9 mouse cellular contexts compared by ENCODE assay signal in the genomic region with DNA sequence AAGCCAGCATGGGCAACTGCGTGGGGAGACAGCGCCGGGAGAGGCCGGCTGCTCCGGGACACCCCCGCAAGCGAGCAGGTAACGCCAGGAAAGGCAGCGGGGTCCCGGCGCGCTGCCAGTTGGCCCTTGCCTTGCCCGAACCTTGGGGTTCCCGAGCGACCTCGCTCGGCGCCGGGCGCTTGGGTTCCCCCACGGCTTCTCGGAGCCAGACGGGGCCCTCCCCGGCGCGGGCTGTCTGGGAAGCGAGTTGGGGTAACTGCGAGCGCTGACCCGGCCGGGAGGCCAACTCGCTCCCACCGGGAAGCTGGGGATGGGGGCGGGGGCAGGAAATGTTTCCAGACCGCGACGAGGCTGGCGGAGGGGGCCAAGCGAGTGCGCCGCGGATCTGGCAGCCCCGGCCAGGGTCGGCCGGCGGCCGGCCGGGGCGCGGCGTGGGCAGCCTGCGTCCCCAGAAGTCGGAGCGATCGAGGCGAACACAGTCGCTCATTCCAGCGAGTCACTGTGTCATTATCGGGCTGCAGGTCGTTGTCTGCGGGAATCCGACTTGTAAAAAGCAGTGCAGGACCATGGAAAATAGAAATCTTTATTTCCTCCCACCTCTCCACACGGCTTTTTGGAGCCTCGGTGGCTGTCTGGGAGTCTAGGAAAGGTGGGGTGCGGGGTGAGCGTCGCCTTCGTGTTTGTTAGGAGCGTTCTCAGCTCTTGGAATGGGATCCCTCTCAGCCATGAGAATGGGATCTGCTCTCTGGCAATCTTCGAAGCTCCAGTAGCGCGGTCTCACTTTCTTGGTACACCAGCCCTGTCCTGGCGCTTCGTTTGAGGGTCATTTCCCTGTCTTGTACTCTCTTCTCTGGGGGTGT. TPM values are rescaled to one million over a fixed set of nuclear protein-coding genes. Genes with fewer than 3 reads are reported as not detected.
A peak's percentile ranks its signal among the peaks of the same experiment; 100 is the strongest.
DNase-seq lines count a peak whose midpoint lies in the region; ATAC-seq and TF ChIP-seq lines count a peak whose summit lies in the region.
"Had no signal": no experiment of that assay in that cellular context is flagged by ENCODE, and none has a peak within 500 bp of the region (broad histone marks: within the 10 kb centered on the region; RNA-seq: fewer than 3 reads in every experiment).

No protein-coding gene starts in this region.

- peak; percentile 16 to 23 for DNase-seq in frontal cortex, postnatal 36 days (ENCODE audit: low spot score in 2 of 2)
- DNase-seq in Muller cell, postnatal 12 days (ENCODE audit: inconsistent ontology term): peak; percentile 65
- peak; percentile 33 to 49 for DNase-seq in cerebellum, postnatal 4 days (ENCODE audit: low spot score in 2 of 2)
- DNase-seq in heart, adult 11 months: peak; percentile 94
- peak; percentile 54 for DNase-seq in lung, postnatal 14 days
- DNase-seq in right cerebral cortex, postnatal 10 days (ENCODE audit: low spot score in 2 of 2): peak; percentile 66 to 67

- H3K36me3 ChIP-seq in intestine, postnatal 0 days (ENCODE audit: control insufficient read depth, insufficient read depth): no peaks in the 10 kb centered on the region

- H3K4me1 ChIP-seq in intestine, postnatal 0 days (replicated peaks; ENCODE audit: control insufficient read depth, insufficient read depth, low read length): no peaks in the 10 kb centered on the region

- H3K27me3 ChIP-seq in intestine, postnatal 0 days (replicated peaks; ENCODE audit: control insufficient read depth, insufficient read depth, low read length): no peaks in the 10 kb centered on the region

- peak overlapping the region; percentile 56 for H3K9ac ChIP-seq in intestine, postnatal 0 days (ENCODE audit: low read depth, low read length)

- H3K4me2 ChIP-seq in intestine, postnatal 0 days (replicated peaks; ENCODE audit: low read depth): peak overlapping the region; percentile 96

- H3K4me3 ChIP-seq in intestine, postnatal 0 days (ENCODE audit: low read depth, low read length): peak overlapping the region; percentile 61

- under 1% methylated on average over 71 of the region's 74 CpGs for WGBS in intestine, postnatal 0 days

- no peak for TF ChIP-seq CTCF in intestine, postnatal 0 days (IDR thresholded peaks at IDR 0.05; ENCODE audit: low read depth)

- ATAC-seq in frontal cortex, adult (ENCODE audit: low TSS enrichment): no peak
- no peak for ATAC-seq in intestine, postnatal 0 days

- no peaks in the 10 kb centered on the region for H3K9me3 ChIP-seq in intestine, postnatal 0 days (ENCODE audit: control insufficient read depth)

- H3K27ac ChIP-seq in intestine, postnatal 0 days (ENCODE audit: low read depth, low read length): peak overlapping the region; percentile 65

RNA-seq across cellular contexts. Expression of gene Ubtd1, which starts 0.6 kb away (rescaled TPM):
- polyA plus RNA-seq in intestine, postnatal 0 days (2015; fragmentation: Nextera tagmentation; extraction: Ambion mirVana): 12.0 and 12.5 TPM in 2 replicates

RNA-seq across cellular contexts. Expression of gene Mms19, which starts 1.2 kb away (rescaled TPM):
- polyA plus RNA-seq in intestine, postnatal 0 days (2015; fragmentation: Nextera tagmentation; extraction: Ambion mirVana): 9.6 and 14.1 TPM in 2 replicates

RNA-seq across cellular contexts. Expression of gene Zdhhc16, which starts 48.9 kb away (rescaled TPM):
- 37.7 and 38.4 TPM in 2 replicates for polyA plus RNA-seq in intestine, postnatal 0 days (2015; fragmentation: Nextera tagmentation; extraction: Ambion mirVana)

RNA-seq across cellular contexts. Expression of gene Exosc1, which starts 48.9 kb away (rescaled TPM):
- polyA plus RNA-seq in intestine, postnatal 0 days (2015; fragmentation: Nextera tagmentation; extraction: Ambion mirVana): 32.3 and 33.3 TPM in 2 replicates

RNA-seq across cellular contexts. Expression of gene Ankrd2, which starts 53.6 kb away (rescaled TPM):
- 0.42 TPM in 1 of 2 replicates, not detected in the other for polyA plus RNA-seq in intestine, postnatal 0 days (2015; fragmentation: Nextera tagmentation; extraction: Ambion mirVana)
- polyA plus RNA-seq: large intestine, adult 2 months had no signal

Comparison
In these comparisons a context has a peak if more than half of its experiments do, and no peak if none do; other contexts are left out.
1. DNase-seq: peak in every context shown above with its lines; median percentile 94 in heart, adult 11 months; 66 in right cerebral cortex, postnatal 10 days; 65 in Muller cell, postnatal 12 days; 54 in lung, postnatal 14 days; 41 in cerebellum, postnatal 4 days; 20 in frontal cortex, postnatal 36 days.